Mouse (Mus musculus) kidney, embryonic 16.5 days (tissue): Measurements from ENCODE around the gene S100b. TPM values are rescaled to one million over a fixed set of nuclear protein-coding genes. Genes with fewer than 3 reads are reported as not detected.

Source experiments
- ATAC-seq: fragments of 200-750 bp; cut with Nextera tagmentation; 2 replicates; pipeline ENCODE4 v1.8.0; 2017; ENCODE audit warnings: moderate TSS enrichment; ENCODE audit not compliant: low FRiP score, low TSS enrichment
- H3K27ac ChIP-seq: fragments of 300-500 bp; sonication (generic); 2 replicates; pipeline ENCODE4 v1.5.1; 2014; ENCODE audit warnings: low read length
- H3K27me3 ChIP-seq: fragments of 300-500 bp; sonication (generic); 2 replicates; pipeline ENCODE4 v1.6.1; 2014; ENCODE audit warnings: low read length, control low read depth, mixed read lengths; ENCODE audit not compliant: insufficient read depth
- H3K36me3 ChIP-seq: fragments of 300-500 bp; sonication (generic); 2 replicates; pipeline ENCODE4 v1.6.1; 2014; ENCODE audit warnings: low read length, control low read depth, mixed read lengths; ENCODE audit not compliant: insufficient read depth
- H3K4me1 ChIP-seq: fragments of 300-500 bp; sonication (generic); 2 replicates; pipeline ENCODE4 v1.6.1; 2014; ENCODE audit warnings: low read length, control low read depth, mixed read lengths; ENCODE audit not compliant: insufficient read depth
- H3K4me2 ChIP-seq: fragments of 300-500 bp; sonication (generic); replicated peaks from 2 replicates; pipeline ENCODE4 v1.6.1; 2014; ENCODE audit warnings: low read depth, low read length
- H3K4me3 ChIP-seq: fragments of 300-500 bp; sonication (generic); 2 replicates; pipeline ENCODE4 v1.5.1; 2014; ENCODE audit warnings: mild to moderate bottlenecking, low read length
- H3K9ac ChIP-seq: fragments of 300-500 bp; sonication (generic); replicated peaks from 2 replicates; pipeline ENCODE4 v1.6.1; 2014; ENCODE audit warnings: low read length
- H3K9me3 ChIP-seq: fragments of 300-500 bp; sonication (generic); 2 replicates; pipeline ENCODE4 v1.6.1; 2016; ENCODE audit warnings: low read length, control low read depth
- WGBS: fragments of 180-500 bp; shearing (Covaris S2); extraction: QIAGEN DNeasy Blood & Tissue Kit; methylation state at CpG from one replicate; pipeline ENCODE4 v1.1.7; 2014; 5-methylcytosine and 5-hydroxymethylcytosine counted together
- polyA plus RNA-seq: library from polyadenylated mRNA; unstranded; fragments of >200 nt; fragmentation: Nextera tagmentation; extraction: Ambion mirVana; gene quantifications from 2 replicates; pipeline ENCODE4 v1.2.1, GENCODE M21; 2015

Gene S100b
- polyA plus RNA-seq, 1 experiment from 2014 or later = 0.45 TPM

DNA sequence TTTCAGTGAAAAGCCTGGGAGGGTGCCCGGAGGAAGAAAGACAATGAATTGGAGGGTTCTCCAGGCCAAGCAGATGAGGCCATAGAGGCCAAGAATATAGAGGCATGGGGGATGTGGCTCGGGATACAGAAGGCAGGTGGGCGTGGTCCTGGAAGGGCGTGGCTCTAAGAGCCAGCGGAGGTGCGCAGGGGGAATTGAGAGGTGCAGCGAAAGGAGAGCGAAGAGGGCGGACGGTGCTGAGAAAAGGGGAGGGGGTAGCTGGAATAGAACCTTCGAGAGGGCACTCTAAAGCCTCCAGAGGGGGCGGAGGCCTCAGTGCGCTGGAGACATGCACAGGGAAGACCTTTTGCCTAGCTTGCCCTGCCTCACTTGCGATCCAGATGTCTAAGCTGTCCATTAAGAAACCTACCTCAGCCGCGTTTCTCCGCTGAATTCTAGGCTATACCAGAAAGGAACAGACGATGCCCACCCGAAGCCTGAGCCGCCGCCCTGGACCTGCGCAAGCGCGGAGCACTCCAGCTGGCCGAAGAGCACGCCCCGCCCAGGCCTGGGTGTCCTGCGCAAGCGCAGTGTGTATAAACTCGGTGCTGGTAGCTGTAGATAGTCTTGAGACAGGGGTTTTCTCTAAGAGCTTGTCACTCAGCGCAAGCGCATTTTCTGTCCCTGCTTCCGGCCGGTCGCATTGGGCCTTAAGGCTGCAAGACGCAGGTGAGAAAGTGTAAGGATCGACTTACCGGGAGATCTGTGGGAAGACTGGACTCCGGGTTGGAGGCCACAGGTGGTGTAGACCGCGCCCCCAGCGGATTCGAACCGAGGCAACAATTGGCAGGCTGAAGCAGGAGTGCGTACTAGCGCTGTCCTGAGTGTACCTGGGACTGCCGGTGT is 16.1 kb upstream of the S100b start, which contains the start of gene Prmt2:
Gene Prmt2 (minus strand): TSS at position 525 of the 885 bp plus-strand sequence.
- Histone ChIP-seq H3K4me1 (peaks cover 11% of the 10 kb centered on the region; the same call in 1 of the 2 replicates), H3K9me3 (no peaks in the 10 kb centered on the region), H3K4me3 (peak within 1 kb of the TSS; percentile 72), H3K27me3 (no peaks in the 10 kb centered on the region), H3K4me2 (peak within 1 kb of the TSS; percentile 68), H3K27ac (peak within 1 kb of the TSS; percentile 87), H3K36me3 (no peaks in the 10 kb centered on the region), H3K9ac (peak within 1 kb of the TSS; percentile 74)
- under 1% methylated on average over 47 of the region's 47 CpGs for WGBS
- ATAC-seq = peak; percentile 98

DNA sequence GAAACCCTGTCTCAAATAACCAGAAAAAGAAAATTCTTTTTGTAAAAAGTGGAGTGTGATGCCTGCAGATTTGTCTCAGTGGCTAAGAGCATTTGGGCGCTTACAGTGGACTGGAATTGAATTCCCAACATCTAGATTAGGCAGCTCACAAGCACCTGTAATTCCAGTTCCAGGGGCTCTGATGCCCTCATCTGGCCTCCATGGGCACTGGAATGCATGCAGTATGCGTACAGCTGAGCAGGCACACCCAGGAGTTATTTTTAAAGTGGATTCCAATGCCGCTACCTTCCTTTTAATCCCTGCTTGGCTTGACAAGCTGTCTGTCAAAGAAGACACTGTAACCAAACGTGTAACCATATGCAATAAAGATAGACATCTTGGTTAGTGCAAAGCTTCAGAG is 14.3 kb upstream of the S100b start:
- H3K36me3 ChIP-seq = no peaks in the 10 kb centered on the region
- H3K9me3 ChIP-seq = no peaks in the 10 kb centered on the region
- H3K4me2 ChIP-seq = no peak overlapping the region
- no peak for ATAC-seq
- H3K9ac ChIP-seq = no peak overlapping the region
- 70% methylated on average over 4 of the region's 4 CpGs for WGBS
- H3K27ac ChIP-seq = no peak overlapping the region
- H3K4me3 ChIP-seq = no peak overlapping the region
- H3K27me3 ChIP-seq = no peaks in the 10 kb centered on the region
- H3K4me1 ChIP-seq = peaks cover 11% of the 10 kb centered on the region; the same call in 1 of the 2 replicates

DNA sequence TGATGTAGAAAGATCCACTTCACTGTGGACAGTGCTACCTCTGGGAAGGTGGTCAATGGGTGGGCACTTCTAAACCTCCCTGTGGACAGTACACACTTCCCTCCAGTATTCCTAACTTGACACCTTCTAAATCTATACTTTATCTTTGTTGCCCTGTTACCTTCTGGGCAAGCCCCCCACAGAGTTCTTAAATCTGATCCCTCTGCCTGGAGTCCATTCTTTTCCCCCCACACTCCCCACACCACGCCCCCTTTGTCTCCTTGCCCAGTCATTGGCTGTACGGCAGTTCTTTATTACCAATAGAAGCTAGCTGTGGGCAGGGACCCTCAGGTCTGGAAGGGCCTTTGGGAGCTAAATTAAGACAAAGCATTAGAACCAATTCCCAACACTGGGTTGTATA is 8.5 kb upstream of the S100b start:
- H3K27ac ChIP-seq = no peak overlapping the region
- ATAC-seq = no peak
- WGBS = 80% methylated on average over 2 of the region's 2 CpGs
- no peaks in the 10 kb centered on the region for H3K4me1 ChIP-seq
- no peaks in the 10 kb centered on the region for H3K9me3 ChIP-seq
- H3K36me3 ChIP-seq = no peaks in the 10 kb centered on the region
- H3K27me3 ChIP-seq = no peaks in the 10 kb centered on the region
- no peak overlapping the region for H3K4me3 ChIP-seq
- no peak overlapping the region for H3K4me2 ChIP-seq
- no peak overlapping the region for H3K9ac ChIP-seq

DNA sequence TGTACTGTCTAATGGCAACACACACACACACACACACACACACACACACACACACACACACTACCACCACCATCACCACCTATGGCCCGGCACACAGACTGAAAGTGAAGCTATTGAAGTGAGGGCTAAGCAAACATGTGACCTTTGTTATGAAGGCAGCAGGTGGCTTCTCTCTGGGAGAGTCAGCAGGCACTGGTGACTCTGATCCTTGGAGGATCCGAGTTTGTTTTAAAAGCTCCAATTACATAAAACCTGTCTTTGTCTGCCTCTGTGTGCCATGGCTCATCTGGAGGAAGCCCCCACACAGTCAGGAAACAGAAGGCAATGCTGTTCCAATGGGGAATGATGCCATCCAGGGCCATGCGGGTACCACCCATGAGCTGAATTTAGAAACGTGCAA is 7.1 kb upstream of the S100b start:
- H3K27ac ChIP-seq = no peak overlapping the region
- no peaks in the 10 kb centered on the region for H3K9me3 ChIP-seq
- no peak overlapping the region for H3K4me2 ChIP-seq
- H3K4me3 ChIP-seq = no peak overlapping the region
- H3K27me3 ChIP-seq = no peaks in the 10 kb centered on the region
- ATAC-seq = 0 out of 2 replicates have a peak, but pooled peaks have one; percentile 27
- no peaks in the 10 kb centered on the region for H3K36me3 ChIP-seq
- no peaks in the 10 kb centered on the region for H3K4me1 ChIP-seq
- 40% methylated on average over 4 of the region's 4 CpGs for WGBS
- H3K9ac ChIP-seq = no peak overlapping the region

DNA sequence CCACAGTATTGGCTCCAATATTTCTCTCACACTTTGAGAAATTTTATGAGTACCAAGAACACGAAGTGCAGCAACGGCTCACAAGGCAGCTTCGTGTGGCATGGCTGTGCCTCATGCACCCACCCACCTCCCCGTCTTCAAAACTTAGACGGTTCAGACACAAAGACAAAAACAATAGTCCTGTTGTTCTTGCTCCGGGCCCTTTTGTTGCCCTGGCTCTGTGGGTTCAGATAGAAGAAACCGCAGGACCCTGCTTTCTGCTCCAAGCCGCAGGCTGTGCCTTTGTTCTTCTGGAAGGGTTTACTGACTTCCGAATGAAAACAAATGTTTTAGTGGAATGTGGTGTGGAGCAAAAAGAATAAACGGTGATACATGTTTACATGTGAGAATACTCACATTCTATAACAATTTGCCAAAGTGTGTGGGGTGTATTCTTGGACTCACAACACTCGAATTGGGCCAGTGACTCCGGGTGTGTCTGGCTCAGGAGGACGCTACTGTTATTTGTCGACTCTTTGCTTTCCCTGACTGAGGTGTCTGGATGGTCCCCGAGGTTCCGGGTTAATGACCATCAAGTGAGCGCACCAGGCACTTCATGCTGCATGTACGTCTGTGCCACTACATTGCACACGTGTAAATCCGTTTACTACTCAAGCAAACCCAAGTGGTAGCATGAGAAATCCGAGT is 5.5 kb upstream of the S100b start:
- no peak overlapping the region for H3K9ac ChIP-seq
- no peaks in the 10 kb centered on the region for H3K36me3 ChIP-seq
- ATAC-seq = no peak
- H3K4me1 ChIP-seq = no peaks in the 10 kb centered on the region
- no peak overlapping the region for H3K4me3 ChIP-seq
- no peak overlapping the region for H3K27ac ChIP-seq
- WGBS = 64% methylated on average over 21 of the region's 21 CpGs
- no peak overlapping the region for H3K4me2 ChIP-seq
- H3K9me3 ChIP-seq = no peaks in the 10 kb centered on the region
- no peaks in the 10 kb centered on the region for H3K27me3 ChIP-seq

DNA sequence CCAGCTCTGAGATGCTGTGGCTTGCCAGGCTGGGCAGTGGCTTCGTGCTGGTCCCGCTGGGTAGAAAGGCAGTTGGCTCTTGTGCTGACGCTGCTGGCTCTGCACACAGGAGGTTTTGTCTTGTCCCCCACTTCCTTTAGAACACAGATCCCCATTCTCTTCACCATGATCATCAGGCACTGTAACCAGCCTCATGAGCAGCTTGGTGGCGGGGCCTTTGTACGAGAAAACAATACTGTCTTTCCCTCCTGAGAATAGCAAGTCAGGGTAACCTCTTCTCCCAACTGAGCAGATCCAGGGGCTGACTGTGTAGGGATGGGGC is 5.0 kb upstream of the S100b start:
- no peak for ATAC-seq
- no peaks in the 10 kb centered on the region for H3K27me3 ChIP-seq
- H3K4me1 ChIP-seq = peaks cover 2% of the 10 kb centered on the region; the same call in 1 of the 2 replicates
- H3K4me2 ChIP-seq = no peak overlapping the region
- H3K36me3 ChIP-seq = no peaks in the 10 kb centered on the region
- no peak overlapping the region for H3K9ac ChIP-seq
- no peak overlapping the region for H3K27ac ChIP-seq
- no peaks in the 10 kb centered on the region for H3K9me3 ChIP-seq
- WGBS = 82% methylated on average over 5 of the region's 5 CpGs
- H3K4me3 ChIP-seq = no peak overlapping the region

DNA sequence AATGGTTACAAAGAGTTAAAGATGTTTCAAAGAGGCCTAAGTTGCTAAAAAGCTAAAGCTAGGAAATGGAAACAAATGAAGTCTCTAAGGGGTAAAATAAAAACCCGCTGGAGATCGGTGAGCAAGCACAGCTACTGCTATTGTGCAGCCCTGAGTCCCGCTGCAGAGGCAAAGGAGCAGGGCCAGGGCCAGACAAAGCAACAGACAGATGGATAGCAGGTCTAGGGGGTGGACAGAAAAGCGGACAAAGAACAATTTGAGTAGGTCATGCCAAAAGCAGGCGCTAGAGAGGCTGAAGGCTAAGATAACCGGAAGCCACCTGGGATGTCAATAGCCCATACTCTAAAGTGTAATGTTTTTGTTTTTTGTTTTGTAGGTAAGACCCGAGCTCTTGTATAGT is 2.8 kb upstream of the S100b start:
- H3K36me3 ChIP-seq = no peaks in the 10 kb centered on the region
- no peaks in the 10 kb centered on the region for H3K9me3 ChIP-seq
- no peak overlapping the region for H3K27ac ChIP-seq
- H3K9ac ChIP-seq = no peak overlapping the region
- H3K27me3 ChIP-seq = no peaks in the 10 kb centered on the region
- H3K4me2 ChIP-seq = no peak overlapping the region
- peaks cover 3% of the 10 kb centered on the region; the same call in 1 of the 2 replicates for H3K4me1 ChIP-seq
- H3K4me3 ChIP-seq = no peak overlapping the region
- no peak for ATAC-seq
- 84% methylated on average over 7 of the region's 7 CpGs for WGBS

DNA sequence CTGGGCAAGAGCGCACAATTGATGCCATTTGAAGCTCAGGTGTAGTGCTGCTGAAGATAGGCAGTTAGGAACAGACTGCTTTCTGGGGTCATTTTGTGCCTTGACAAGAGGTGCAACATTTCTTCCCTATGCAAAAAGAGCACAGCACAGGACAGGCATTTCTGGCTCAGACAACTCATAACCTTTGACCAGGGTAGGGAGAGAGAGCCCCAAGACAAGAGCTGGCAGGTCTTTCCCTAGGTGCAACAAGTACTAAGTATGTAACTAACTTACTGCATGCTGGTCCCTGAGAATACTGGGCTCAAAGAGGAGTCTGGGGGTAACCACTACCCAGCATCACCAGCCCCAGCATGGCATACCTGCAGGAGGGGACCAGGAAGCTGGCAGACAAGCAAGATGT is 574 bp upstream of the S100b start:
- no peaks in the 10 kb centered on the region for H3K36me3 ChIP-seq
- WGBS = 92% methylated on average over 1 of the region's 1 CpGs
- H3K9me3 ChIP-seq = no peaks in the 10 kb centered on the region
- H3K9ac ChIP-seq = no peak overlapping the region; the same call in 1 of the 2 replicates
- peaks cover 3% of the 10 kb centered on the region; the same call in 1 of the 2 replicates for H3K4me1 ChIP-seq
- H3K27me3 ChIP-seq = no peaks in the 10 kb centered on the region
- no peak for ATAC-seq
- no peak overlapping the region for H3K27ac ChIP-seq
- H3K4me2 ChIP-seq = no peak overlapping the region
- H3K4me3 ChIP-seq = no peak overlapping the region

DNA sequence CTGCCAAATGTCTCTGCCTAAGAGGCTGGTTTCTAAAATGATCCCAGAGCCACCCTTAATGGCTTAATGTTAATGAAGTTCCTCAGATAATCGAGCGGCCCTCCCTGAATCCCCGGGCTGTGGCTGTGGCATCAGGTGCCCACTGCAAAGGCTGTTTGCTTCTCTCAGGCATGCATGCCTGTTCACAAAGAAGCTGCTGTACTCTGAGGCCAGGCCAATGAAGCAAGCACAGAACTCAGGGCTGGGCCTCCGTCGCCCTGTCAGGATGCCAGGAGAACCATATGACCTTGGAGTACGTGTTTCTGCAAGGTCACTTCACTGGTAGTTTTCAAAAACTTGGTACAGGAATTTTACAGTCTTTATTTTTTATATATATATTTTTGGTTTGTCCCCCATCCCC is 2.0 kb downstream of the S100b start:
- ATAC-seq = no peak
- Histone ChIP-seq H3K27ac (no peak overlapping the region), H3K36me3 (no peaks in the 10 kb centered on the region), H3K27me3 (no peaks in the 10 kb centered on the region), H3K4me3 (no peak overlapping the region), H3K4me1 (peaks cover 9% of the 10 kb centered on the region; the same call in 1 of the 2 replicates), H3K9ac (no peak overlapping the region), H3K4me2 (no peak overlapping the region), H3K9me3 (no peaks in the 10 kb centered on the region)
- 77% methylated on average over 6 of the region's 6 CpGs for WGBS

DNA sequence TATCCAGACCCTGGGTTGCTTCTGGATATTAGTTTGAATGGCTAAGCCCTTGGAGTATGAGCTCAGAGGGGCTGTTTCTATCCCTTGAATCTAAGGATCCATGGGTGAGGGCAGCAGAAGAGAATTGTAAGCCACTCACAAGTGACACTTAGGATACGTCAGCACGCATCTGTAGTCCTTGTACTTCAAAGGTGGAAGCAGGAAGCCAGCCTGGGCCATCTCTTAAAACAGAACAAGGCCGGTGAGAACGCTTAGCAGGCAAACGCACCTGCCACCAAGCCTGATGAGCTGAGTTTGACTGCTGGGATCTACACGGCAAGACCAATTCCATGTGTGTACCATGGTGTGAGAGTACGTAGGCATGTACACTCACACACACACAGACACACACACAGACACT is 3.6 kb downstream of the S100b start:
- Histone ChIP-seq H3K36me3 (no peaks in the 10 kb centered on the region), H3K27me3 (no peaks in the 10 kb centered on the region), H3K9ac (no peak overlapping the region), H3K27ac (no peak overlapping the region), H3K9me3 (no peaks in the 10 kb centered on the region), H3K4me3 (no peak overlapping the region), H3K4me1 (peaks cover 9% of the 10 kb centered on the region; the same call in 1 of the 2 replicates), H3K4me2 (no peak overlapping the region)
- no peak for ATAC-seq
- 94% methylated on average over 7 of the region's 7 CpGs for WGBS
